Mouse (Mus musculus) intestine, embryonic 14.5 days (tissue): ENCODE results near the gene Krt9. TPM values are rescaled to one million over a fixed set of nuclear protein-coding genes. Genes with fewer than 3 reads are reported as not detected.
A peak's percentile ranks its signal among the peaks of the same experiment; 100 is the strongest.

Source experiments
- ATAC-seq: fragments of 200-750 bp; cut with Nextera tagmentation; replicated peaks from 2 replicates; pipeline ENCODE4 v1.8.0; 2017; ENCODE audit warnings: low read depth, moderate number of reproducible peaks, moderate TSS enrichment, moderate library complexity; ENCODE audit not compliant: low FRiP score, low TSS enrichment
- DNase-seq: peaks from one replicate; pipeline ENCODE4 v3.0.0-alpha.2; 2018; ENCODE audit warnings: low spot score
- H3K27ac ChIP-seq: fragments of 300-500 bp; sonication (generic); 2 replicates; pipeline ENCODE4 v1.5.1; 2014; ENCODE audit warnings: low read depth, mild to moderate bottlenecking, control low read depth
- H3K27me3 ChIP-seq: fragments of 300-500 bp; sonication (generic); replicated peaks from 2 replicates; pipeline ENCODE4 v1.6.1; 2014; ENCODE audit warnings: low read length, control low read depth; ENCODE audit not compliant: control insufficient read depth, insufficient read depth
- H3K36me3 ChIP-seq: fragments of 300-500 bp; sonication (generic); 2 replicates; pipeline ENCODE4 v1.6.1; 2014; ENCODE audit warnings: low read length, control low read depth; ENCODE audit not compliant: control insufficient read depth, insufficient read depth
- H3K4me1 ChIP-seq: fragments of 300-500 bp; sonication (generic); replicated peaks from 2 replicates; pipeline ENCODE4 v1.6.1; 2014; ENCODE audit warnings: low read length, control low read depth, mixed read lengths; ENCODE audit not compliant: control insufficient read depth, insufficient read depth
- H3K4me2 ChIP-seq: fragments of 300-500 bp; sonication (generic); 2 replicates; pipeline ENCODE4 v1.6.1; 2014; ENCODE audit warnings: low read length
- H3K4me3 ChIP-seq: fragments of 300-500 bp; sonication (generic); 2 replicates; pipeline ENCODE4 v1.5.1; 2014; ENCODE audit warnings: low read depth, low read length, control low read depth, mixed read lengths
- H3K9ac ChIP-seq: fragments of 300-500 bp; sonication (generic); 2 replicates; pipeline ENCODE4 v1.6.1; 2014; ENCODE audit warnings: mild to moderate bottlenecking, low read length
- H3K9me3 ChIP-seq: fragments of 300-500 bp; sonication (generic); 2 replicates; pipeline ENCODE4 v1.6.1; 2016; ENCODE audit warnings: low read length, control low read depth; ENCODE audit not compliant: control insufficient read depth
- WGBS: fragments of 180-500 bp; shearing (Covaris S2); extraction: QIAGEN DNeasy Blood & Tissue Kit; methylation state at CpG from one replicate; pipeline ENCODE4 v1.1.7; 2014; 5-methylcytosine and 5-hydroxymethylcytosine counted together
- polyA plus RNA-seq: library from polyadenylated mRNA; unstranded; fragments of >200 nt; fragmentation: Nextera tagmentation; extraction: Ambion mirVana; gene quantifications from 2 replicates; pipeline ENCODE4 v1.2.1, GENCODE M21; 2014

Krt9 gene
- polyA plus RNA-seq, 1 experiment from 2014 or later: not detected

GRCm38 (mm10) chr11:100198666-100199065, 5.6 kb upstream of the Krt9 start:
- no peak overlapping the region for H3K4me2 ChIP-seq
- H3K27ac ChIP-seq: no peak overlapping the region
- H3K27me3 ChIP-seq: no peaks in the 10 kb centered on the region
- WGBS: 67% methylated on average over 4 of the region's 4 CpGs
- no peak for ATAC-seq
- no peak overlapping the region for H3K9ac ChIP-seq
- H3K4me3 ChIP-seq: no peak overlapping the region
- no peaks in the 10 kb centered on the region for H3K4me1 ChIP-seq
- no peak for DNase-seq
- H3K36me3 ChIP-seq: no peaks in the 10 kb centered on the region
- no peaks in the 10 kb centered on the region for H3K9me3 ChIP-seq

DNA sequence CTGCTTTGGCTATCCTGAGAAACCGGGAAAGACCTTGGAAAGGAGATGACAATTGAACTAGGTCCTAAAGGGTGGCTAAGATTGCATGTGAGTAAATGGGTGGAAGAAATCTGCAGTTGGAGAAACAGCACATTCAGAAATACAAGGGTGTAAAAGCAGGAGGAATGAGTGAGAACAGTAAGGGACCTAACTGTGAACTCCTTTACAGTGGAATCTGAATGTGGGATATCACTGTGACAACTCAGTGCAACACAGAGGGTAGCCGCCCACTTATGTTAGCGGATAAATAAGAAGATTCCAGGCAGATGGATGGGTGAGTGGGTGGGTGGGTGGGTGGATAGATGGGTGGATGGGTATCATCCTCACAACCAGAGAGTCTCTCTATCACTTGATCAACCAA, 1.2 kb downstream of the Krt9 start:
- Histone ChIP-seq H3K27me3 (no peaks in the 10 kb centered on the region), H3K9me3 (no peaks in the 10 kb centered on the region), H3K4me2 (no peak overlapping the region), H3K9ac (no peak overlapping the region), H3K27ac (no peak overlapping the region), H3K4me3 (no peak overlapping the region), H3K36me3 (no peaks in the 10 kb centered on the region), H3K4me1 (no peaks in the 10 kb centered on the region)
- DNase-seq (no peak), ATAC-seq (no peak)
- 93% methylated on average over 3 of the region's 3 CpGs for WGBS

DNA sequence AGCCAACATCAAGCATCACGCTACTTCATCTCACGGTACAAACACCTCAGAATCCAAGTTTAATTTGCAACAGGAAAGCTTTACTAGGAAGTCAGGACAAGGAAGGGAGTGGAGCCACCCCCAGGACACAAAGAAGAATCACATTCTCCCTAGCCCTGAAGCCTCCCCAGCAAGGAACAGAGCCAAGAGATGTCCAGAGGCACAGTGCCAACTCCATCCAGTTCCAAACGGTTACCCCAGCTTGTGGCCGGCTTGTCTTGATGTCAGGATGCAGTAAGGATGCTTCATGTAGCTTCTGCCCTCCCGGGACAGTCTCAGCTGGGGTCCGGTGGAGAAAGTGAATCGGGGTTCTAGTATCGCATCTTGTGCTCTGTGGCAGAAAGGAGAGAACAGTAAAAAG, 6.3 kb downstream of the Krt9 start:
- ATAC-seq (no peak), DNase-seq (no peak)
- 86% methylated on average over 8 of the region's 8 CpGs for WGBS
- no peak overlapping the region for H3K27ac ChIP-seq
- H3K4me3 ChIP-seq: no peak overlapping the region
- no peaks in the 10 kb centered on the region for H3K4me1 ChIP-seq
- no peak overlapping the region for H3K4me2 ChIP-seq
- no peaks in the 10 kb centered on the region for H3K27me3 ChIP-seq
- H3K36me3 ChIP-seq: no peaks in the 10 kb centered on the region
- H3K9me3 ChIP-seq: no peaks in the 10 kb centered on the region
- H3K9ac ChIP-seq: no peak overlapping the region

DNA sequence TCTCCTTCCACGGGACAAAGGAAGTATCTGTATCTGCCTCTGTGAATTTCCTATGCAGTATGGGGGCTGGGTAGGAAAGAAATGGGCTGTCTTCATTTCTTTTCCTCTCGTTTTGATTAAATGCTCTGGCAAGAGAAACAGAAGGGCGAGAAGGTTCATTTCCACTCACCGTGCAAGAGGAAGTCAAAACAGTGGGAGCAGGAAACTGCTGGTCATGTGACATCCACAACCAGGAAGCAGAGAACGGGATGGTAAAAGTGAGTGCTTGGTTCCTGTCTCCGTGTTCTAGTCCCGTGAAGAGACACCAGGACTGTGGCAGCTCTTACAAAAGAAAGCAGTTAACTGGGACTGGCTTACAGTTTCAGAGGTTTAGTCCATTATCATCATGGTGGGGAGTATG, 11.3 kb downstream of the Krt9 start:
- no peak overlapping the region for H3K9ac ChIP-seq
- no peaks in the 10 kb centered on the region for H3K4me1 ChIP-seq
- WGBS: 77% methylated on average over 7 of the region's 7 CpGs
- no peak overlapping the region for H3K27ac ChIP-seq
- ATAC-seq (no peak), DNase-seq (no peak)
- H3K27me3 ChIP-seq: no peaks in the 10 kb centered on the region
- H3K4me2 ChIP-seq: no peak overlapping the region
- no peaks in the 10 kb centered on the region for H3K9me3 ChIP-seq
- H3K36me3 ChIP-seq: no peaks in the 10 kb centered on the region
- no peak overlapping the region for H3K4me3 ChIP-seq

DNA sequence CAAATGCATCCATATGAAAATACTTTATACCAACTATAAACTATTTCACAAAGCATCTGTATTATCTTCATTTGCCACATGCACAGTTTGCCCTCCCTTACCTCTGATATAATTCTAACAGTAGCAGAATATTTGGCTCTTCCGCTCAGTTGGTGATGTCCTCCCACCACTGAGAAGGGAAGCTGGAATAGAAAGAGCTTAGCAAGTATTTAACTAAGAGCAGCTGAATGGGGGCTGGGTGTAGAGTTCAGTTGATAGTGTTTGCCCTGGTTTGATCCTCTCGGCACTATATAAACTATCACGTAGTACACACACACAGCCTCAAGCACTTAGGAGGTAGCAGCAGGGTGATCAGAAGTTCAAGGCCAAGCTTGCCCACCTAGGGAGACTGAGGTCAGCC, 13.8 kb downstream of the Krt9 start:
- Histone ChIP-seq H3K4me2 (no peak overlapping the region), H3K4me3 (no peak overlapping the region), H3K27ac (no peak overlapping the region), H3K36me3 (no peaks in the 10 kb centered on the region), H3K4me1 (no peaks in the 10 kb centered on the region), H3K9me3 (no peaks in the 10 kb centered on the region), H3K27me3 (no peaks in the 10 kb centered on the region), H3K9ac (no peak overlapping the region)
- ATAC-seq (no peak), DNase-seq (no peak)
- WGBS: 50% methylated on average over 3 of the region's 3 CpGs

GRCm38 (mm10) chr11:100178307-100178706, 14.7 kb downstream of the Krt9 start:
- H3K4me3 ChIP-seq: no peak overlapping the region
- H3K27me3 ChIP-seq: no peaks in the 10 kb centered on the region
- no peaks in the 10 kb centered on the region for H3K4me1 ChIP-seq
- no peak overlapping the region for H3K27ac ChIP-seq
- no peak overlapping the region for H3K9ac ChIP-seq
- H3K9me3 ChIP-seq: no peaks in the 10 kb centered on the region
- DNase-seq (no peak), ATAC-seq (no peak)
- WGBS: 79% methylated on average over 5 of the region's 5 CpGs
- H3K4me2 ChIP-seq: no peak overlapping the region
- no peaks in the 10 kb centered on the region for H3K36me3 ChIP-seq

DNA sequence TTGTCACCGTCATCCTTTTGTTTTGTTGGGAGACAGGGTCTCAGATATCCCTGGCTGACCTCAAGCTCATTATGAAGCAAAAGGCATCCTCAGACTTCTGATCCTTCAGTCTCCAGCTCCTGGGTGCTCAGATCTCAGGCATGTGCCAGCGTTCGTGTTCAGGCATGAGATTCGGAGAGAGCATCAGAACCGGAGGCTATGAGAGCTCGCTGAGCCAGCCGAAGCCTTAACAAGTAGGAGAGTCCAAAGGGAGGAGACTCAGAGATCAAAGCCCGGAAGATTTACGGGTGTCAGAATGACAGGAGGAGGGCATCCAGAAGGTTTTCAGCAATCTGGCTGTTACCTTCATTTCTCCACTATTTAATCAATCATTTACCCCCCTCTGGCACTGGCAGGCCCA, 16.3 kb downstream of the Krt9 start:
- H3K4me1 ChIP-seq: no peaks in the 10 kb centered on the region
- no peak for DNase-seq
- H3K9ac ChIP-seq: no peak overlapping the region
- H3K36me3 ChIP-seq: no peaks in the 10 kb centered on the region
- H3K27ac ChIP-seq: no peak overlapping the region
- H3K4me2 ChIP-seq: no peak overlapping the region
- no peak overlapping the region for H3K4me3 ChIP-seq
- WGBS: 46% methylated on average over 9 of the region's 9 CpGs
- ATAC-seq: no peak
- H3K9me3 ChIP-seq: no peaks in the 10 kb centered on the region
- H3K27me3 ChIP-seq: no peaks in the 10 kb centered on the region

- H3K4me1 ChIP-seq: peaks cover 3% of the 10 kb centered on the region; the same call in 1 of the 2 replicates
- H3K27ac ChIP-seq: peak overlapping the region; percentile 44
- WGBS: 26% methylated on average over 14 of the region's 14 CpGs
- no peak overlapping the region for H3K4me2 ChIP-seq
- DNase-seq (peak; percentile 96), ATAC-seq (peak; percentile 41)
- H3K9me3 ChIP-seq: no peaks in the 10 kb centered on the region
- no peaks in the 10 kb centered on the region for H3K27me3 ChIP-seq
- H3K9ac ChIP-seq: no peak overlapping the region
- no peaks in the 10 kb centered on the region for H3K36me3 ChIP-seq
- H3K4me3 ChIP-seq: no peak overlapping the region
Observed at GRCm38 (mm10) chr11:100168765-100169762, 24.0 kb downstream of the Krt9 start.

GRCm38 (mm10) chr11:100168071-100168470, 25.0 kb downstream of the Krt9 start:
- WGBS: 57% methylated on average over 8 of the region's 8 CpGs
- no peak overlapping the region for H3K4me3 ChIP-seq
- no peaks in the 10 kb centered on the region for H3K27me3 ChIP-seq
- H3K36me3 ChIP-seq: no peaks in the 10 kb centered on the region
- no peak overlapping the region for H3K27ac ChIP-seq
- ATAC-seq (peak; percentile 67), DNase-seq (no peak)
- no peaks in the 10 kb centered on the region for H3K9me3 ChIP-seq
- no peak overlapping the region for H3K9ac ChIP-seq
- H3K4me2 ChIP-seq: no peak overlapping the region
- H3K4me1 ChIP-seq: peaks cover 5% of the 10 kb centered on the region; the same call in 1 of the 2 replicates
